Mouse (Mus musculus): Measurements from ENCODE around the gene Cox4i2. TPM values are rescaled to one million over a fixed set of nuclear protein-coding genes. Genes with fewer than 3 reads are reported as not detected.

Cox4i2 gene
- polyA plus RNA-seq, 1 experiment from 2014 or later = 3.5 TPM

- Histone ChIP-seq H3K9ac (ENCODE audit: low read length) (no peak overlapping the region), H3K27ac (ENCODE audit: low read depth, low read length) (no peak overlapping the region), H3K27me3 (ENCODE audit: control insufficient read depth, insufficient read depth, low read length) (no peaks in the 10 kb centered on the region), H3K4me3 (ENCODE audit: low read depth, low read length) (no peak overlapping the region), H3K36me3 (ENCODE audit: control insufficient read depth, insufficient read depth, low read length) (no peaks in the 10 kb centered on the region; the same call in 1 of the 2 replicates), H3K4me2 (ENCODE audit: low read depth) (no peak overlapping the region), H3K9me3 (ENCODE audit: control insufficient read depth, low read length) (no peaks in the 10 kb centered on the region), H3K4me1 (ENCODE audit: control insufficient read depth, insufficient read depth, low read length) (no peaks in the 10 kb centered on the region)
- no peak for DNase-seq (ENCODE audit: low spot score)
- 85% methylated on average over 3 of the region's 3 CpGs for WGBS
- no peak for ATAC-seq (ENCODE audit: insufficient read depth, low FRiP score, low TSS enrichment)
Measured at GRCm38 (mm10) chr2:152781031-152781711, 27.2 kb downstream of the Cox4i2 start.

GRCm38 (mm10) chr2:152782656-152783055 lies 28.7 kb downstream of the Cox4i2 start:
- WGBS = 88% methylated on average over 5 of the region's 5 CpGs
- ATAC-seq (ENCODE audit: insufficient read depth, low FRiP score, low TSS enrichment) (no peak), DNase-seq (ENCODE audit: low spot score) (no peak)
- no peaks in the 10 kb centered on the region for H3K9me3 ChIP-seq (ENCODE audit: control insufficient read depth, low read length)
- H3K36me3 ChIP-seq (ENCODE audit: control insufficient read depth, insufficient read depth, low read length) = no peaks in the 10 kb centered on the region; the same call in 1 of the 2 replicates
- no peak overlapping the region for H3K27ac ChIP-seq (ENCODE audit: low read depth, low read length)
- H3K27me3 ChIP-seq (ENCODE audit: control insufficient read depth, insufficient read depth, low read length) = no peaks in the 10 kb centered on the region
- H3K9ac ChIP-seq (ENCODE audit: low read length) = no peak overlapping the region
- no peak overlapping the region for H3K4me3 ChIP-seq (ENCODE audit: low read depth, low read length)
- no peak overlapping the region for H3K4me2 ChIP-seq (ENCODE audit: low read depth)
- H3K4me1 ChIP-seq (ENCODE audit: control insufficient read depth, insufficient read depth, low read length) = no peaks in the 10 kb centered on the region

DNA sequence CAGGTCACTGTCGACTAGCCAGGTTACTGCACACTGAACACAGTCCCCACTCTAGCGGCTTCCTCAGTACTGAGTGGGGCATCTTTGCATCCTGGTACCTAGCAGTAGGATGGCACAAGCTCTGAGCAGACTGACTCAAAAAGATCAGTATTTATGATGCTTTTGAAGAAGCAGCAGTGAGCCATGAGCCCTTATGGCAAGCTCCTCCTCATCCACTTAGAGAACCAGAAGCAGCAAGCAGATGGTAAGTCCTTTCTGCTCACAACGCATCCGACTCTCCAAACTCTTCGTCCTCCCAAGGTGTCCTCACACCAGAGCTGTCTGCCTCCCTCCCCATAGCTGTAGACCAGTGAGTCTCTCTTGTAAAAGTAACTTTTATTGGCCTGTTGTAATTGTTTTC lies 29.3 kb downstream of the Cox4i2 start:
- Histone ChIP-seq H3K9me3 (ENCODE audit: control insufficient read depth, low read length) (no peaks in the 10 kb centered on the region), H3K4me2 (ENCODE audit: low read depth) (no peak overlapping the region), H3K4me3 (ENCODE audit: low read depth, low read length) (no peak overlapping the region), H3K27ac (ENCODE audit: low read depth, low read length) (no peak overlapping the region), H3K27me3 (ENCODE audit: control insufficient read depth, insufficient read depth, low read length) (no peaks in the 10 kb centered on the region), H3K36me3 (ENCODE audit: control insufficient read depth, insufficient read depth, low read length) (no peaks in the 10 kb centered on the region; the same call in 1 of the 2 replicates), H3K9ac (ENCODE audit: low read length) (no peak overlapping the region), H3K4me1 (ENCODE audit: control insufficient read depth, insufficient read depth, low read length) (no peaks in the 10 kb centered on the region)
- DNase-seq (ENCODE audit: low spot score) = no peak
- 96% methylated on average over 5 of the region's 5 CpGs for WGBS
- ATAC-seq (ENCODE audit: insufficient read depth, low FRiP score, low TSS enrichment) = no peak

GRCm38 (mm10) chr2:152784640-152785039 lies 30.7 kb downstream of the Cox4i2 start:
- no peaks in the 10 kb centered on the region for H3K9me3 ChIP-seq (ENCODE audit: control insufficient read depth, low read length)
- WGBS = 93% methylated on average over 8 of the region's 8 CpGs
- H3K4me1 ChIP-seq (ENCODE audit: control insufficient read depth, insufficient read depth, low read length) = 0 out of 2 replicates have a peak, but pooled peaks cover 2% of the 10 kb centered on the region
- no peak overlapping the region for H3K4me2 ChIP-seq (ENCODE audit: low read depth)
- no peak overlapping the region for H3K4me3 ChIP-seq (ENCODE audit: low read depth, low read length)
- H3K27ac ChIP-seq (ENCODE audit: low read depth, low read length) = no peak overlapping the region
- no peaks in the 10 kb centered on the region for H3K27me3 ChIP-seq (ENCODE audit: control insufficient read depth, insufficient read depth, low read length)
- no peak for ATAC-seq (ENCODE audit: insufficient read depth, low FRiP score, low TSS enrichment)
- no peak overlapping the region for H3K9ac ChIP-seq (ENCODE audit: low read length)
- DNase-seq (ENCODE audit: low spot score) = no peak
- H3K36me3 ChIP-seq (ENCODE audit: control insufficient read depth, insufficient read depth, low read length) = no peaks in the 10 kb centered on the region; the same call in 1 of the 2 replicates

DNA sequence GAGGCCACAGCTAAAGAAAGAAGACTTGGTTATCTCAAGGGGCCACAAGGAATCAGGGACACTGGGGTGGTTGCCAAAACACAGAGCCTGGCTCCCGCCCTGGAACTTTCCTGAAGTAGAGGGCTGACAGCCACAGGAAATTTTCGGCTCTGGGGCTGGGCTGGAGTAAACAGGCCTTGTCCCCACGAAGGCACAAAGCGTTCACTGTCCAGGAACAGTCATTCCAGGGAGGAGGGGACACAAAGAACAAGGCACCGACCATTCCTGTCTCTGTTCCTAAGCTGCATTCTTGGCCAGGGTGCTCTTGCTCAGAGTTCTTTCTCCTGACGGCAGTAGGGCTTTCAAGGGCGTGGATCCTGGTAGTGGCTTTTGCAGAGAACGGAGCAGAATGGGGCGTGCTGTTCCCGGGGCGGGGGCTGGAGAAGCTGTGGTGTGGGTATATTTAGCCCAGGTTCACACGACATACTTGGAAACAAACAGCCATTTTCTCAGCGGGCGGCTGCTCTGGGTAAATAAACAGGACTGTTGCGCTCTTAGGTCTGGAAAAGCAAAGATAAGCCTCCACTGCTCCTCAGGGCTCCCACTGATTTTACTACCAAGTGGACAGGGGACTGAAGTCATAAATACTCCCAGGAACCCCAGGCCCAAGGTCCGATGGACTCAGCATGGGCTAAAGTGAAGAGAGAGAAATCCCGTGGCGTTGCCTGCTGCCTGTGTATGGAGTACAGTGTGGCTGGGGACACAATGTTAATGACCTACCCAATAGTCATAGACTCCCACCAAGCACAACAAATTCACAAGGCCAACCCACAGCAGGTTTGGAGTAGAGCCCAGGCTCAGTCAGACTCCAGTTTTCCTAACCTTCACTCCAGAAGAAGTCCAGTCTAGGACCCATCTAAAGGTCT lies 31.7 kb downstream of the Cox4i2 start:
- 43% methylated on average over 18 of the region's 18 CpGs for WGBS
- no peak overlapping the region for H3K4me3 ChIP-seq (ENCODE audit: low read depth, low read length)
- no peaks in the 10 kb centered on the region for H3K27me3 ChIP-seq (ENCODE audit: control insufficient read depth, insufficient read depth, low read length)
- 0 out of 2 replicates have a peak overlapping the region, but pooled peaks have one; percentile 23 for H3K27ac ChIP-seq (ENCODE audit: low read depth, low read length)
- ATAC-seq (ENCODE audit: insufficient read depth, low FRiP score, low TSS enrichment) (no peak), DNase-seq (ENCODE audit: low spot score) (peak; percentile 29)
- H3K4me1 ChIP-seq (ENCODE audit: control insufficient read depth, insufficient read depth, low read length) = 0 out of 2 replicates have a peak, but pooled peaks cover 2% of the 10 kb centered on the region
- no peak overlapping the region for H3K9ac ChIP-seq (ENCODE audit: low read length)
- no peaks in the 10 kb centered on the region for H3K9me3 ChIP-seq (ENCODE audit: control insufficient read depth, low read length)
- no peaks in the 10 kb centered on the region; the same call in 1 of the 2 replicates for H3K36me3 ChIP-seq (ENCODE audit: control insufficient read depth, insufficient read depth, low read length)
- H3K4me2 ChIP-seq (ENCODE audit: low read depth) = no peak overlapping the region

DNA sequence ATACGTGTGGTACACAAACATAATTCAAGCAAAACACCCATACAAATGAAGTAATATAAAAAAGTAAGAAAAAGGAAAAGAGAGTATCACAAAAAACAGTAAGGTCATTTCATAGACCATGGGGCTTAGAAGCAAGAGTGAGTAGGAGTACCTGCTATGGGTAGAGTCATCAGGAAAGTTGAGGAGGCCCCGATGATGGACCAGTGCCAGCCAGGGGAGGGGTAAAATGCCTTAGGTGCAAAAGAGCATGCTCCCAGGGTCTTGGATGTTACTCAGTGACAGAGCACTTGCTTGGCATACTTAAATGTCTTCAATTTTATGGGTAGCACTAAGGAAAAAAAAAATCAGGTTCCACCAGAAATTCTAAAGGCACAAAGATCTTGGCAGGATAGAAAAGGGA lies 33.2 kb downstream of the Cox4i2 start:
- Histone ChIP-seq H3K4me1 (ENCODE audit: control insufficient read depth, insufficient read depth, low read length) (0 out of 2 replicates have a peak, but pooled peaks cover 2% of the 10 kb centered on the region), H3K27ac (ENCODE audit: low read depth, low read length) (no peak overlapping the region), H3K27me3 (ENCODE audit: control insufficient read depth, insufficient read depth, low read length) (no peaks in the 10 kb centered on the region), H3K9ac (ENCODE audit: low read length) (no peak overlapping the region), H3K4me3 (ENCODE audit: low read depth, low read length) (no peak overlapping the region), H3K4me2 (ENCODE audit: low read depth) (no peak overlapping the region), H3K36me3 (ENCODE audit: control insufficient read depth, insufficient read depth, low read length) (no peaks in the 10 kb centered on the region; the same call in 1 of the 2 replicates), H3K9me3 (ENCODE audit: control insufficient read depth, low read length) (no peaks in the 10 kb centered on the region)
- ATAC-seq (ENCODE audit: insufficient read depth, low FRiP score, low TSS enrichment) (no peak), DNase-seq (ENCODE audit: low spot score) (no peak)
- WGBS = 93% methylated on average over 2 of the region's 2 CpGs

DNA sequence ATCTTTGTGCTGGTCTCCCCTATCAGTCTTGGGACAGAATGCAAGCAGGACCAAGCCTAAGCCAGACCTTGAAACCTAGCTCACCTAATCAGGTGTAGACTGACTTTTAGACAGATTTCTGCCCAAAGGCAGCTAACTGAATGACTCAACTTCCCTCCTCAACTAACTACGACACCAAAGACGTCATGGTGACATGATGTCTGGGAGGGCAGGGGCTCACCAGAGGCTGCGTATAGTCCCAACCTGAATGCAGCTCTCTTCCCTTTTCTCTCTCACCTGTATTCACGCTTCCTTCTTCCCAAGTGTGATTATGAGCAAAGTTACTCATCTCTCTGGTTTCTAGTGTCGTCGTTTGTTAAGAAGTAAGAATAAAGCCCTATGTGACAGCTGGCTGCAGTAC lies 33.6 kb downstream of the Cox4i2 start:
- no peak overlapping the region for H3K9ac ChIP-seq (ENCODE audit: low read length)
- no peaks in the 10 kb centered on the region; the same call in 1 of the 2 replicates for H3K36me3 ChIP-seq (ENCODE audit: control insufficient read depth, insufficient read depth, low read length)
- no peaks in the 10 kb centered on the region for H3K27me3 ChIP-seq (ENCODE audit: control insufficient read depth, insufficient read depth, low read length)
- no peaks in the 10 kb centered on the region for H3K9me3 ChIP-seq (ENCODE audit: control insufficient read depth, low read length)
- 91% methylated on average over 6 of the region's 6 CpGs for WGBS
- no peak overlapping the region for H3K4me3 ChIP-seq (ENCODE audit: low read depth, low read length)
- ATAC-seq (ENCODE audit: insufficient read depth, low FRiP score, low TSS enrichment) = no peak
- no peak for DNase-seq (ENCODE audit: low spot score)
- H3K4me2 ChIP-seq (ENCODE audit: low read depth) = no peak overlapping the region
- H3K27ac ChIP-seq (ENCODE audit: low read depth, low read length) = no peak overlapping the region
- 0 out of 2 replicates have a peak, but pooled peaks cover 2% of the 10 kb centered on the region for H3K4me1 ChIP-seq (ENCODE audit: control insufficient read depth, insufficient read depth, low read length)

GRCm38 (mm10) chr2:152788892-152789421 lies 35.0 kb downstream of the Cox4i2 start:
- Histone ChIP-seq H3K4me2 (ENCODE audit: low read depth) (no peak overlapping the region), H3K27ac (ENCODE audit: low read depth, low read length) (no peak overlapping the region), H3K36me3 (ENCODE audit: control insufficient read depth, insufficient read depth, low read length) (no peaks in the 10 kb centered on the region; the same call in 1 of the 2 replicates), H3K4me3 (ENCODE audit: low read depth, low read length) (no peak overlapping the region), H3K9ac (ENCODE audit: low read length) (no peak overlapping the region), H3K27me3 (ENCODE audit: control insufficient read depth, insufficient read depth, low read length) (no peaks in the 10 kb centered on the region), H3K9me3 (ENCODE audit: control insufficient read depth, low read length) (no peaks in the 10 kb centered on the region), H3K4me1 (ENCODE audit: control insufficient read depth, insufficient read depth, low read length) (0 out of 2 replicates have a peak, but pooled peaks cover 2% of the 10 kb centered on the region)
- DNase-seq (ENCODE audit: low spot score) = no peak
- 81% methylated on average over 6 of the region's 6 CpGs for WGBS
- no peak for ATAC-seq (ENCODE audit: insufficient read depth, low FRiP score, low TSS enrichment)

All from neural tube, embryonic 11.5 days (tissue).